Mouse (Mus musculus) induced T-regulatory cell, adult 2 months (primary cell): ENCODE measurements around the gene Zdhhc24.
A peak's percentile ranks its signal among the peaks of the same experiment; 100 is the strongest.

Experiments used
- DNase-seq: peaks from one replicate; pipeline ENCODE4 v3.0.0-alpha.2; 2012; ENCODE audit warnings: low read depth

The Zdhhc24 gene

DNA sequence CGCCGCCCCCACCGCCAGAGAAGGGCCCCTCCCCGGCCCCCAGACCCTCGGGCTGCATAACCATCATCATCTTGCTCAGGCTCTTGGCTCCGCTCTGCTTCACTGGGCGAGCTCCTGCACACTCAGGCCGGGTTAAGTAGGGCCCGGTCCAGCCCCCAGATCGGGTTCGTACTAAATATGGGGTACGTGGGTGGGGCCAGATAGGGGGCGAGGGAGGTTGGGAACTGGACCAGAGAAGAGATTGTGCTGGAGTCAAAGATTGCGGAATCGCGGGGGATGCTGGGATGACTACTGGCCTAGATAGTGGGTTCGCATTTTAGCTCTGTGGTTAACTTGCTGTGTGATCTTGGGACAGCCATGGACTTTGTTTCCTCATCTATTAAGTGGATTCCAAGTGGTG, 683 bp upstream of the Zdhhc24 start, which contains the start of gene Actn3:
Gene Actn3, minus strand, starts transcription at position 125 of the 400 bp plus-strand sequence.
- no peak for DNase-seq

DNA sequence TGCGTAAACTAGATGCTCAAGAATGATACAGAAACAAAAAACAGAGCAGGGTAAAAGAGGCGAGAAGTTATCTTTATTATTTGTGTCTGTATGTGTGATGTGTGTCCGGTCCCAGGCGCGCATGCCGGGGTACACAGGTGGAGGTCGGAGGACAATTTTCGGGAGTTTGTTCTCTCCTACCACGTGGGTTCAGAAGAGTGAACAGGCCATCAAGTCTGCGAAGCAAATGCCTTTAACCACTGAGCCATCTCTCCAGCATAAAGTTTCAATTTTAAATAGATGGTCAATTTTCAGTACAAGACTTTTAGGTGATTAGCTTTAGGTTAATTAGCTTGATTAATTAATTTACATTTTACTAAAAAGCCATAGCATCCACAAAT, 846 bp downstream of the Zdhhc24 start:
- DNase-seq, result no peak

DNA sequence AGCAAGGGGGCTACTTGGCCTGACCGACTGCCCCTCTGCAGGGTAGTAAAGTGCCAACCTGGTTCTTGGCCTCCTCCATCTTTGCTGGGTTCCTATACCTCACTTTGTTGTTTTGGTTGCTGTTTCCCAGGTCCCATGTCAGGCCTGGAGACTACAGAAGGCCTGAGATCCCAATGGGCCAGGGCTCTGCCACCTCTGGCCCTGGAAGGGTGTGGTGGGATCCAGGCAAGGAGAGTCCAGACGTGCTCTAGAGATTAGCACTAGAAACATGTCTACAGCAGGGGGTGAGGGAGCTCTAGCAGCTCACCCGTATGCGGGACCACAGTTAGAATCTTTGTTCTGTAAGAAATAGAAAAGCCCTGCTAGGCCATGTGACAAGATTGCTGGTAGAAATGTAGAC, 5.5 kb downstream of the Zdhhc24 start:
- no peak for DNase-seq

DNA sequence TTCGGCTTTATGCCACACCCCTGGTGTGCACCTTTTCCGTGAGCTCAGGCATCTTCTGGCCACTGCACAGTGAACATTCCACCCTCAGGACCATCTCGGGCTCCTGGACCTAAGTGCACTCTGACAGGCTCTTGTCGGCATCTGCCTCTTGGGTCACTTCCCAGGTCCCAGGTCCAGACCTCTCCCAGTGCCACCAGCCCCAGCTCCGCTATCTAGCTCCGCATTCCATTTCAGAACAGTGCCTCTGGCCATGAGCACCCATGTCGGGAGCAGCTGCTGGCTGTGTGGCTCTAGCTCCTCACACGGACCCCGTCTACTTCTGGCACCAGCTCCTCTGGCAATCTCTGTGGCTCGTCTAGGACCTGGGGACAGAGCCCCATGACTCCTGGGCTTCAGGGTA, 11.3 kb downstream of the Zdhhc24 start:
- no peak for DNase-seq

DNA sequence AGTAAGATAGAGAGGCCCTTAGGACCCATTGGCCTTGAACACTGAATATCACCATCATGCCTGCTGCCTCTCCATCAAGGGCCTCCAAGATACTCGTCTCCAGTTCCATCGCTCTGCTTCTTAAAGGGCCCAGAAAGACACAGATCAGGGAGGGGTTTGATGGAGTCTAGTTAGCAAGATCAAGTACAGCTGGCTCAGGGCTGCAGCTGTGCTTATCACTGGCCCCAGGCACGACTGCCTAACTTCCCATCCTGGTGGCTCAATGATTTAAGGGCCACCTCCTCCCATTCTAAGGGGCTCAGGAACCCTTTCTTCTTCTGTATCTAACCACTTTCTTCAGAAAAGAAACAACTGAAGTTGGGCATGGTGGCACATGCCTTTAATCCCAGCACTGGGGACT, 13.3 kb downstream of the Zdhhc24 start:
- no peak for DNase-seq

DNA sequence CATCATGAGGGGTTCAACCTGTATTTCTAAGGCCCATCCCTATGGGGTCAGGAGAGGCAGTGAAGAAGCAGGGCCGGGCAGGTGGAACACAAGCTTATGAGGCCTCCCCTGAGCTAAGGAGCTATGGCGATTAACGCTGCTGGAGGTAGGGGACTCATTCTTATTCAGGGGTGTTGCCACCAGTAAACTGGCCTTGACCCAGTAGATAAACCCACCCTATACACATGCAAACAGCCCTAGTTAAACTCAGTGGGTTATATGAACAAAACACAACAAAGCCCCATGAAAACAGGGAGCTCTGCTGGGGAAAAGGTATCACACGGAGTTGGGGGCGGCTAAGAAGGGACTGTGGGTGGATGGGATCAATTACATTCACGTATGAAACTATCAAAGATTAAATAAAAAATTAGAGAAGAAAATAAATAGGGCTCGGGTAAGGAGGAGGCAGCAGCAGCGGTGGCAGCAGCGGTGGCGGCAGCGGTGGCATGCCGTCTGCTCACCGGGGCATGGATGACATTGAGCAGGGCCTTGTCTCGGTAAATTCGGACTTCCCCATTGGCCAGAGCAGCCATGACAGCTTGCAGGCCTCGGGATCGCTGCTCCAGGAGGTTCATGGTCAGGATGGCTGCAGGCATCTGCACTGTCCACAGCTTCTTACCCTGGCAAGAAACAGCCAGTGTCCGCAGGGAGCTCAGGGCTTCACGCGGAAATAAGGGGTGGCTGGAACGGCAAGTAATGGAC, 18.5 kb downstream of the Zdhhc24 start:
- no peak for DNase-seq

DNA sequence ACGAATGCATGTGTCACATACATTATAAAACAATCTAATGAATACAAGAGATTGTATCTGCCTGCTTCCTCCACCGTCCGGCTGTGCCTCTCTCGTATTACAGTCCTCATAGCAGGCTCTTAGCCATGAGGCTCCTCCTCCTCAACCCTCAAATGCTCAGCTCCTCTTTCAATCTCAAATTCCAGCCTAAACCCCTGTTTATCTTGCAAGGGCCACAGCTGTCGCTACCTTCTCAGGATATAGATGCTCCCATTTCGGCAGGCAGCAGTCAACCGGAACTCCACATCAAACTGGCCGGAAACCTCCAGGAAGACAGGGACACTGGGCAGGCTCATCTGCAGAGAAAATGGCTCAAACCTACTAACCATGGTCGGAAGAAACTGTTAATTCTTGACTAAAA, 20.5 kb downstream of the Zdhhc24 start:
- DNase-seq, result no peak

DNA sequence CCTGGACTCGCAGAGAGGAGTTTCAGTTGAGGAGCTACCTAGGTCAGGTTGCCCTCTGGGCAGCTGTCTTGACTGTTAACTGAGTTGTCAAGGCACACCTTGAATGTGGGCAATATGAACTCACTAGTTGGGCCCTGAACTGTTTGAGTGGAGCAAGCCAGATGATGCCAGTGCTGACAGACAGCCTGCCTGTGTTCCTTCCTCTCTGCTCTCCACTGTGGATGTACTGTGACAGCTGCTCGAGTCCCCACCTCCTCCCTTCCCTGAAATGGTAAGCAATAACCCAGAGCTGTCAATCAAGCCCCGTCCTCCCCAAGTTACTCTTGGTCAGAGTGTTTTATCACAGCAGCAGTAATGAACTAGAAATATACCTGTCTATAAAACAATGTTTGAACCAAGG, 21.4 kb downstream of the Zdhhc24 start:
- no peak for DNase-seq

DNA sequence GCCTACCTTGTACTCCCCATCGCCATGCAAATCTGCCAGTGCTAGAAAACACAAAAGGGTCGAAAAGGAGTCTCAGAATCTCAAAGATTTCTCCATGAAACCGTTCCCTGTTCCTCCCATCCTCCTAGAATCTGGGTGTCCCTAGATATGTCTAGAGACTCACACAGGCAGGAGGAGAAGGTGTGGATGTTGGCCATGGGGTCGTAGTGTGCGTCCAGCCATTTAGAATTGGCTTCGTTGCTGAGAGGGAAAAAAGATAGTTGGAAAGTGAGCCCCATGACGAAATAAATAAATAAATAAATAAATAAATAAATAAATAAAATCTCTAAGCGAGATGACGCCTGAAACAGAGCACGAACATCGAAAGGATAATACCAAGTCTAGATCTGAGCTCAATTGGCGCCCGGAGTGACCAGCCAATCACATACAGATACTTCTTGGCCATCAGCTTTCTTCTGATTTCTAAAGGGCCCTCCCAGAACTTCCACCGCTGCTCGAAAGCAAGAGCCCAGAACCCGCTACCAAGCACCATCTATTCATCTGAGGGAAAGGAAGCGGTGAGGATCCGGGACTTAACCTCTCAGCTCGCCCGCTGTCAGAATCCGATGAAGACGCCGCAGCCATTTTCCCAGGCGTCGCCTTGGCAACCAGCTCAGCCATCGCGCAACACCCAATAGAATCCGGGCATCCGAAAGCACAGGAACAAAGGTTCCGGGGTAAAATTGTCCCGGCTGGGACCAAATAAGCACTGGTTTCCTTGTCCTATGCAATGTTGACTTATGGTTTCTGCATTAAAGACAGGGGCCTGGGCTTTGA, 27.7 kb downstream of the Zdhhc24 start, which contains the start of gene Bbs1:
Gene Bbs1, minus strand, starts transcription at position 650 of the 816 bp plus-strand sequence.
- DNase-seq, result peak; percentile 91

DNA sequence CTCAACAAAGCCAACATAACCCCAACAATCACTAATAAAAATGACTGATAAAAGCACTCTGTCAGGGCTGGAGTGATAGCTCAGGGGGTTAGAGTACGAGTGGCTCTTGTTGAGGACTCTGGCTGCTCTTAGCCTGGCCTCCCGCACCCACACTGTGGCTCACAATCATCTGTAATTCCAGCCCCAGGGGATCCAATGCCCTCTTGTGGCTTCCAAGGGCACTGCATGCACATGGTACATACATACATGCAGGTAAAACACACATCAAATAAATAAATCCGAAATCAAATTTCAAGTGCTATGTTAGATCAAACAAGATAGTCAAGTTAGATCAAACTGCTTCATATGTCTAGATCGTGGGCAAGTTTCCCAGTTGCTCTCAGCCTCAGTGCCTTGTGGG, 29.6 kb downstream of the Zdhhc24 start:
- DNase-seq, result peak; percentile 66

DNA sequence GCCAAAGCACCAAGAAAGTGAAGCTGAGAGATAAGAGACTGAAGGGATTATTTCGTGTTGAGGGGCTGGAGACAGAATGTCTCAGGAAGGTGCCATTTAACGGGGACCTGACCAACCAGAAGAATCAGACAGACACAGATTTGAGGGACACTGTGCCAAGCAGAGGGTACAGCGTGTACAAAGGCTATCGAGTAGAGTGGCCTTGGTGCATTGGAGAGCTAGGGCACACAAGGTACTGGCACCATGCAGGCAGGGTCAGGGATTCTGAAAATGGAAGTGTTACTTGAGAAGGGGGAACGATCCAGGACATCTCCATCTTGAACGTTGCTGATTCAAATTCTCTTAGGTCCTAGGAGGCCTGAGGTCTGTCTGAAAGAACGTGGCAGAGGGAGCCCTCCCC, 30.9 kb downstream of the Zdhhc24 start:
- no peak for DNase-seq

DNA sequence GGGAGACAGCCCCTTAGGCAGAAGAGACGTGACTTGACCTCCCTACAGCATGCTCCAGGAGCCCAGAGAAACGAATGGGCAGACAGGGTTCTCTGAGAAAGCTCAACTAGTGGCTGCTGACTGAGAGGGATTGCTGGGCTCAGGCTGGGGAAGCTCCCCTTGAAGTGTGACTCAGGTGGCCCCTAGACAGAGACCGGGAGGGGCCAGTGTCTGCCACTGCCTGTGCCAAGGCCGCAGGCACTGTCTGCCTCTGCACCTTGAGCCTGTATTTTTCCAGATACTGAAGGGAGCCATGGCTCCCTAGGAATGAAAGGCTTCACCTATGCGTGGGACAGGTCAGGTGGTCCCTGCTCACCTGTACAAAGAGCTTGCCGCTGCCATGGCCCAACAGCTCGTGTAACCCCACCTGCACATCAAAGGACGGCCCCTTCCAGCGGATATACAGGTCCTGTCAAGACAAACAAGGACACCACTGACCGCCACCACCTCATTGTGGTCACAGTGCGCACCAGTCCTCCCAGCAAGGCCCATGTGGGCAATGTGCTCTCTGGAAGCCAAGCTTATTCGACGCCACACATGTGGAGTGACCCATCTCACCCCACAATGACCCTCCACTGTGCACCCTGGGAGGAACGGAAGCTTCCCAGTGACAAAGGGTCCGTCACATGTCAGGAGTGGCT, 37.6 kb downstream of the Zdhhc24 start:
- DNase-seq, result no peak

DNA sequence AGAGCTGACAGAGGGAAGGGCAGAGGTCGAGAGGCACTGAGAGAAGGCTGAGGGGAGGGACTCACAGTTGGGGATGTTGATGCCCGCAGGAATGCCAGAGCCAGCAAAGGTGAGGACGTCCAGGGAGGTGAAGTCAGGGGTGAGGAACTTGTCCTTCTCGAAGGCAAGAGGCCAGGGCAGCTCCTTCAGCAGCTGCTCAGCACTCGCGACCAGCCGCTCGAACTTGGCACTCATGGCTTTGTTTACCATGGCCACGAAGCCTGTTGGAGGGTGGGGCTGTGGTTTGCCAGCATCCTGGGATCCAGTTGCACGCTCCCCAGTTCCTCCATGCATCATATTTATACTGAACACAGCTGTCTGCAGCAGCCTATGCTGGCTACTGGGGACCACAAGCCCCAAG, 38.4 kb downstream of the Zdhhc24 start:
- DNase-seq, result no peak

DNA sequence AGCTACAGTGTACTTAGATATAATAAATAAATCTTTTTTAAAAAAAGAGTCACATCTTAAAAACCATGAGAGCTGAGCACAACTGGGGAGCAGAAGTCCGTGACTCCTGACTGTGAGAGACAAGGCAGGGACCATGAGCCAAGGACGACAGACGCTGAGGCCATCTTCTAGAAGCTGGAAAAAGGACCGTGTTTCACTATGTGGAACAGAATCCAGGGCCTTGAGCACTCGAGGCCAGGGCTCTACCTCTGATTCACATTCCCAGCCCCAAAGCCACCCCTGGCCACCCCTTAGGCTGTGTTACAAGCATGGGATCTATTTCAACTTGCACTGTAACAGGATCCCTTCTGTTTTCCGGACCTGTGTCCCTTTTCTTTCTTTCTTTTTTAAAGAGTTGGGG, 41.2 kb downstream of the Zdhhc24 start:
- DNase-seq, result no peak

DNA sequence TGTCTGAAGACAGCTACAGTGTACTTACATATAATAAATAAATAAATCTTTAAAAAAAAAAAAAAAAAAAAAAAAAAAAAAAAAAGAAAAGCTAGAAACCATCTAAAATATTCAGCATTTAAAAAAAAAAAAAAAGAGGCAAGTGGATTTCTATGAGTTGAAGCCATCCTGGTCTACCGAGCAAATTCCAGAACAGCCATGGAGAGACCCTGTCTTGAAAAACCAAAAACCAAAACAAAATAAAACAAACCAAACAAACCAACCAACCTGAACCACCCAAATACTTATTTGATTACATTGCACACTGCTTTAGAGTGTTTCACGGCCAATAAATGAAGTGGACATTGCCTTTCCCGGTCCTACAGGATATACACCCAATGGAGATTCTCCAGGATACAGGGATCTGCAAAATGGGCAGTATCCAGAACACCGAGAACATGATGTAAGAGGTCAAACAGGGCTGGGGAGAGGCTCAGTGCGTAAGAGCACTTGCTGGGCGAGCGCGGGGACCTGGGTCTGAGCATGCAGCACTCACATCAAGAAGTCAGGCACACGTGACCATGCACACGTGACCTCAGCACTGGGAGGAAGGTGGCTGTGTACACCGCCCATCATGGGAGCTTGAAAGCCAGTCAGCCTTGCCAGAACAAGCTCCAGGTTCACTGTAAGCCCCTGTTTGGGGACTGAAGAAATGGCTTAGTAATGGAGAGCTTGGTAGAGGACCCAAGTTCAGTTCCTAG, 46.8 kb downstream of the Zdhhc24 start:
- DNase-seq, result no peak

DNA sequence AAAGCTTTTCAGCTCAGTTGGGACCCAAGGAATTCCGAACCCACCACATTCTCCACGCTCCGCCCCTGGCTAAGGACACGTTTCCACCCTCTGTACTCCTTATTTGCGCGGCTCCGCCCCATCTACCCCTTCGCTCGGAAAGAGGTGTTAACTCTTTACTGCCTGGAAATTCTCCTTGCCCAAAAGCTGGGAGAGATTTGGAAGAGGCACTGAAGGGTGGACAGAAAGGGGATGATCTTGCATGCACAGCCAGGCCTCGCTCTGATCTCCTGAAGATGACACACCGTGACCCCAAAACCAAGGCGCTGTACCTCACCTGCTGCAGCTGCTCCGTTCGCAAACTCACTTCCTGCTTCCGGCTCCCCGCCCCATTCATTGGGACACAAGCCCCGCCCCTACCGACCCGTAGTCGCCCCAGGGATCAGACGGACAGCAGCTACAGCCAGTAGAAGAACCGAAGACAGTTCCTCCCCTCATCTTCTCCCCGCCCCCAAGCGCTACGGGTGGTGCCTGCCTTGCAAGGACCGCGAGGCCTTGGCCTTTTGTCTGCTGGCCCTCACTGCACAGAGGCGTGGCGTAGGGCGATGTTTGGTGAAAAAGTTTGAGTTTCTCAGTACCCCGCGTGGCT, 49.5 kb downstream of the Zdhhc24 start, which contains the start of gene Dpp3:
Gene Dpp3, minus strand, starts transcription at position 384 of the 628 bp plus-strand sequence.
- peak; percentile 99 for DNase-seq

DNA sequence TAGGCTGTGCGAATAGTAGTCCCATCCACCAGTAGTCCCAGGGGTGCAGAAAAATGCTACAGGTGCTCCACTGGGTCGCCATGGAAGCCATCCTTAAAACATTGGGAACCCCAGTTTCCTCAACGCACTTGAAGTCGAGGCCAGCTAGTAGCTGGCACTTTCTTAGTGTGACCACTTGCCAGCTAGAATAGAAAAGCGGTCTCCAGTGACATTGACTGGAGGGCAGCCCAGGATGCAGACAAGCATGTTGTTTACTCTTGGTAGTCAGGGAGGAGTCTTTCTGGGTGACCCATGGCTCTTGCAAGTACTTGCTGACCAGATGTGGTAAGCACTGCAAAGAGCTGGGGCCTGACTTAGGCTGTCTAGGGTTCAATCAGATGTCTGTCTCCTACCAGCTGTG, 50.3 kb downstream of the Zdhhc24 start:
- no peak for DNase-seq
